Mouse (Mus musculus): ENCODE data around the gene Arhgef18.

The Arhgef18 gene

GRCm38 (mm10) chr8:3449226-3449625 is 56.4 kb downstream of the Arhgef18 start:
- DNase-seq (ENCODE audit: extremely low read depth, insufficient read length, low spot score): no peak

GRCm38 (mm10) chr8:3450670-3451069 is 57.9 kb downstream of the Arhgef18 start:
- DNase-seq (ENCODE audit: extremely low read depth, insufficient read length, low spot score): no peak

GRCm38 (mm10) chr8:3451992-3452391 is 59.2 kb downstream of the Arhgef18 start:
- DNase-seq (ENCODE audit: extremely low read depth, insufficient read length, low spot score): no peak

GRCm38 (mm10) chr8:3463248-3463647 is 70.4 kb downstream of the Arhgef18 start:
- DNase-seq (ENCODE audit: extremely low read depth, insufficient read length, low spot score): no peak

- DNase-seq (ENCODE audit: extremely low read depth, insufficient read length, low spot score): no peak
These were observed 71.5 kb downstream of the Arhgef18 start for GRCm38 (mm10) chr8:3464309-3464708.

- peak; percentile 95 for DNase-seq (ENCODE audit: extremely low read depth, insufficient read length, low spot score)
These were observed 74.4 kb downstream of the Arhgef18 start, which contains the start of gene Pex11g for GRCm38 (mm10) chr8:3467006-3467885. Pex11g (minus strand) TSS chr8:3467680.

GRCm38 (mm10) chr8:3467886-3468545 is 75.2 kb downstream of the Arhgef18 start:
- DNase-seq (ENCODE audit: extremely low read depth, insufficient read length, low spot score): no peak

- no peak for DNase-seq (ENCODE audit: extremely low read depth, insufficient read length, low spot score)
These were observed 76.0 kb downstream of the Arhgef18 start for GRCm38 (mm10) chr8:3468838-3469237.

GRCm38 (mm10) chr8:3470562-3470961 is 77.8 kb downstream of the Arhgef18 start, which contains the start of gene Tex45:
Tex45 (plus strand) TSS chr8:3470862.
- DNase-seq (ENCODE audit: extremely low read depth, insufficient read length, low spot score): no peak

- no peak for DNase-seq (ENCODE audit: extremely low read depth, insufficient read length, low spot score)
These were observed 83.1 kb downstream of the Arhgef18 start for GRCm38 (mm10) chr8:3475715-3476429.

GRCm38 (mm10) chr8:3480221-3480785 is 87.5 kb downstream of the Arhgef18 start:
- DNase-seq (ENCODE audit: extremely low read depth, insufficient read length, low spot score): no peak

- no peak for DNase-seq (ENCODE audit: extremely low read depth, insufficient read length, low spot score)
These were observed 88.8 kb downstream of the Arhgef18 start for GRCm38 (mm10) chr8:3481605-3482004.

GRCm38 (mm10) chr8:3482240-3482740 is 89.5 kb downstream of the Arhgef18 start:
- no peak for DNase-seq (ENCODE audit: extremely low read depth, insufficient read length, low spot score)

- DNase-seq (ENCODE audit: extremely low read depth, insufficient read length, low spot score): no peak
These were observed 90.7 kb downstream of the Arhgef18 start for GRCm38 (mm10) chr8:3483546-3483945.

- no peak for DNase-seq (ENCODE audit: extremely low read depth, insufficient read length, low spot score)
These were observed 92.4 kb downstream of the Arhgef18 start for GRCm38 (mm10) chr8:3485192-3485591.

GRCm38 (mm10) chr8:3492901-3493844 is 100.4 kb downstream of the Arhgef18 start, which contains the start of gene Zfp358:
Zfp358 (plus strand) TSS chr8:3493138.
- peak; percentile 69 for DNase-seq (ENCODE audit: extremely low read depth, insufficient read length, low spot score)

GRCm38 (mm10) chr8:3493845-3494208 is 101.0 kb downstream of the Arhgef18 start:
- DNase-seq (ENCODE audit: extremely low read depth, insufficient read length, low spot score): no peak

- DNase-seq (ENCODE audit: extremely low read depth, insufficient read length, low spot score): no peak
These were observed 103.0 kb downstream of the Arhgef18 start for GRCm38 (mm10) chr8:3495578-3496427.

GRCm38 (mm10) chr8:3496428-3496748 is 103.6 kb downstream of the Arhgef18 start:
- no peak for DNase-seq (ENCODE audit: extremely low read depth, insufficient read length, low spot score)

All from 3134 (cell line).